Mouse (Mus musculus) limb, embryonic 14.5 days (tissue): ENCODE measurements at regions not wholly inside any gene's neighbourhood (a gene's known extent, or its start where the extent isn't known, plus 50 kb on each side); places are given as distances from the start of the nearest gene placed in this dataset.
"Not testable (repeated sequence)": the region's sequence is repeated elsewhere in the genome, so short reads cannot be mapped to it uniquely, and the experiment has no call there.

Experiments
- ATAC-seq: fragments of 200-750 bp; cut with Nextera tagmentation; 2 replicates; pipeline ENCODE4 v1.8.0; 2017; ENCODE audit warnings: low read depth, moderate number of reproducible peaks, moderate TSS enrichment; ENCODE audit not compliant: low FRiP score
- DNase-seq: peaks from one replicate; pipeline ENCODE4 v3.0.0-alpha.2; 2015; ENCODE audit warnings: low spot score
- H3K27ac ChIP-seq: fragments of 300-500 bp; sonication (generic); replicated peaks from 2 replicates; pipeline ENCODE4 v1.5.1; 2014; ENCODE audit warnings: low read depth, mild to moderate bottlenecking, low read length, moderate library complexity, mixed read lengths
- H3K27me3 ChIP-seq: fragments of 300-500 bp; sonication (generic); 2 replicates; pipeline ENCODE4 v1.6.1; 2014; ENCODE audit warnings: low read length, mixed read lengths; ENCODE audit not compliant: control insufficient read depth, insufficient read depth
- H3K36me3 ChIP-seq: fragments of 300-500 bp; sonication (generic); 2 replicates; pipeline ENCODE4 v1.6.1; 2014; ENCODE audit warnings: mild to moderate bottlenecking, low read length, moderate library complexity, mixed read lengths; ENCODE audit not compliant: control insufficient read depth, insufficient read depth
- H3K4me1 ChIP-seq: fragments of 300-500 bp; sonication (generic); 2 replicates; pipeline ENCODE4 v1.6.1; 2014; ENCODE audit warnings: antibody characterized with exemption, low read length, mixed read lengths; ENCODE audit not compliant: control insufficient read depth, insufficient read depth
- H3K4me2 ChIP-seq: fragments of 300-500 bp; sonication (generic); replicated peaks from 2 replicates; pipeline ENCODE4 v1.6.1; 2014; ENCODE audit warnings: low read depth, mild to moderate bottlenecking, low read length, moderate library complexity; ENCODE audit not compliant: severe bottlenecking
- H3K4me3 ChIP-seq: fragments of 300-500 bp; sonication (generic); replicated peaks from 2 replicates; pipeline ENCODE4 v1.5.1; 2014; ENCODE audit warnings: low read length
- H3K9ac ChIP-seq: fragments of 300-500 bp; sonication (generic); 2 replicates; pipeline ENCODE4 v1.6.1; 2014; ENCODE audit warnings: mild to moderate bottlenecking, low read depth, low read length, moderate library complexity; ENCODE audit not compliant: severe bottlenecking
- H3K9me3 ChIP-seq: fragments of 300-500 bp; sonication (generic); 2 replicates; pipeline ENCODE4 v1.6.1; 2016; ENCODE audit warnings: low read length; ENCODE audit not compliant: control insufficient read depth
- POLR2A ChIP-seq: fragments of 200-500 bp; IDR thresholded peaks from 2 replicates; pipeline ENCODE4 v1.8.0; 2012; ENCODE audit warnings: inconsistent platforms, mild to moderate bottlenecking, moderate library complexity, borderline replicate concordance; ENCODE audit not compliant: insufficient read depth, insufficient read length; ENCODE audit errors: extremely low read depth
- WGBS: fragments of 180-500 bp; shearing (Covaris S2); extraction: QIAGEN DNeasy Blood & Tissue Kit; methylation state at CpG from one replicate; pipeline ENCODE4 v1.1.7; 2014; 5-methylcytosine and 5-hydroxymethylcytosine counted together

DNA sequence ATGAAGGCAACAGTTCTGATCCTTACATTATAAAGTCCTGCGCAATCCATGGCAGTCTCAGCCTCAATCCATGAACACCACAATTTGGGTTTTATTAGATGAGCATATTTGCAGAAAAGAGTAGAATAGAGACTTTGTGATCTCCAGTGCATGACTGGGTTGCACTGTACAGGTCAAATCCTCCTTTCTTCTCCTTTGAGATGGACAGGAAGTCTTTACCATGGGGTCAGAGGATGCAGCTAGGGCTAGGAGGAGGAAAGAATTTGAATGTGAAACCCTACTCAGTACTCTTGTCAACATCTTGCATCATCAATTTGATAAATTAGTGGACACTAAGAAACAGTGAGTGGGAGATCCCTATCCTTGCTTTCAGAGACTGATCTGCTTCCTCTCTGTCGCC lies 965.3 kb upstream of the Robo1 start:
- WGBS: 89% methylated on average over 2 of the region's 2 CpGs
- no peak for TF ChIP-seq POLR2A
- no peak overlapping the region for H3K27ac ChIP-seq
- H3K9ac ChIP-seq: no peak overlapping the region
- no peak overlapping the region for H3K4me2 ChIP-seq
- H3K4me1 ChIP-seq: no peaks in the 10 kb centered on the region
- ATAC-seq: no peak
- no peaks in the 10 kb centered on the region for H3K36me3 ChIP-seq
- H3K4me3 ChIP-seq: no peak overlapping the region
- no peaks in the 10 kb centered on the region for H3K9me3 ChIP-seq
- no peaks in the 10 kb centered on the region for H3K27me3 ChIP-seq
- DNase-seq: no peak

DNA sequence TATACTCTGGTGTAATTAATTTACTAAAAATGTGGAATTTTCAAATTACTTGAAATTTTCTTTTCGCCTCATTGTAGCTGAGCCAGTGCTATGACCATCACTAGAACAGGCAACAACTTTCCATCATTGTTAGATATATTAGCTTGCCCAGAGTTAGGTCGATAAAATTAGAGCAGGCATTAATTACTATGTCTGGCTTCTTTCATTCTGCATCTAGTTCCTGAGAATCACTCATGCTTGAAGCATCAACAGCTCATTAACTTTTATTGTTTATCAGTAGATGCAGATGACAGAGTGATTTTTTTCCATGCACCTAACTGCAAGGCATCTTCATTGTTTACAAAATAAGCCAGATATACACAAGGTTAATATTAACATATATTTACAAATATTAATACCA lies 963.5 kb upstream of the Robo1 start:
- Histone ChIP-seq H3K27me3 (no peaks in the 10 kb centered on the region), H3K9ac (no peak overlapping the region), H3K4me2 (no peak overlapping the region), H3K4me3 (no peak overlapping the region), H3K4me1 (no peaks in the 10 kb centered on the region), H3K36me3 (no peaks in the 10 kb centered on the region), H3K9me3 (no peaks in the 10 kb centered on the region), H3K27ac (no peak overlapping the region)
- DNase-seq (no peak), ATAC-seq (no peak)
- WGBS: 78% methylated on average over 2 of the region's 2 CpGs
- no peak for TF ChIP-seq POLR2A

- no peaks in the 10 kb centered on the region for H3K9me3 ChIP-seq
- H3K27me3 ChIP-seq: no peaks in the 10 kb centered on the region
- no peaks in the 10 kb centered on the region for H3K36me3 ChIP-seq
- peak overlapping the region; percentile 4; the same call in 1 of the 2 replicates for H3K4me2 ChIP-seq
- WGBS: 26% methylated on average over 5 of the region's 5 CpGs
- no peak overlapping the region for H3K27ac ChIP-seq
- no peak for TF ChIP-seq POLR2A
- ATAC-seq (no peak; the same call in 1 of the 2 replicates), DNase-seq (peak; percentile 24)
- no peak overlapping the region for H3K4me3 ChIP-seq
- no peaks in the 10 kb centered on the region for H3K4me1 ChIP-seq
- no peak overlapping the region for H3K9ac ChIP-seq
Observed at GRCm38 (mm10) chr16:71391872-71392271, 916.2 kb upstream of the Robo1 start.

GRCm38 (mm10) chr16:71434791-71435190 lies 873.3 kb upstream of the Robo1 start:
- WGBS: 88% methylated on average over 3 of the region's 3 CpGs
- not testable (repeated sequence) for H3K9ac ChIP-seq, H3K4me3 ChIP-seq, H3K36me3 ChIP-seq, H3K9me3 ChIP-seq, H3K27ac ChIP-seq, H3K4me1 ChIP-seq, H3K27me3 ChIP-seq, ATAC-seq, H3K4me2 ChIP-seq, DNase-seq
